Mouse (Mus musculus): Measurements from ENCODE around the gene Cntnap5c. TPM values are rescaled to one million over a fixed set of nuclear protein-coding genes. Genes with fewer than 3 reads are reported as not detected.

Cntnap5c gene
- polyA plus RNA-seq, 1 experiment from 2014 or later = not detected

GRCm38 (mm10) chr17:58408756-58409155 is 639.4 kb downstream of the Cntnap5c start:
- H3K4me2 ChIP-seq = no peak overlapping the region
- no peaks in the 10 kb centered on the region for H3K9me3 ChIP-seq
- H3K27me3 ChIP-seq = no peaks in the 10 kb centered on the region
- H3K4me1 ChIP-seq = no peaks in the 10 kb centered on the region
- H3K36me3 ChIP-seq = no peaks in the 10 kb centered on the region
- H3K9ac ChIP-seq = no peak overlapping the region
- H3K27ac ChIP-seq = no peak overlapping the region
- no peak for ATAC-seq (ENCODE audit: borderline replicate concordance, extremely low read depth, low FRiP score, low TSS enrichment)
- no peak overlapping the region for H3K4me3 ChIP-seq
- 70% methylated on average over 1 of the region's 1 CpGs for WGBS

GRCm38 (mm10) chr17:58437443-58437842 is 668.1 kb downstream of the Cntnap5c start:
- H3K4me3 ChIP-seq = no peak overlapping the region
- H3K4me2 ChIP-seq = no peak overlapping the region
- no peak overlapping the region for H3K9ac ChIP-seq
- H3K27me3 ChIP-seq = no peaks in the 10 kb centered on the region
- H3K27ac ChIP-seq = no peak overlapping the region
- H3K4me1 ChIP-seq = no peaks in the 10 kb centered on the region
- no peak for ATAC-seq (ENCODE audit: borderline replicate concordance, extremely low read depth, low FRiP score, low TSS enrichment)
- H3K36me3 ChIP-seq = no peaks in the 10 kb centered on the region
- H3K9me3 ChIP-seq = no peaks in the 10 kb centered on the region

Other genes with a start within 250 kb of the Cntnap5c start
- gene Vmn2r120, start 224.1 kb upstream of the Cntnap5c start, polyA plus RNA-seq (2015; fragmentation: Nextera tagmentation; extraction: Ambion mirVana) = not detected in 2 replicates
- gene Gm21834, start 27.4 kb upstream of the Cntnap5c start, polyA plus RNA-seq (2015; fragmentation: Nextera tagmentation; extraction: Ambion mirVana) = not detected in 2 replicates